Mouse (Mus musculus) adrenal gland, postnatal 36 days (tissue): ENCODE measurements around the gene Nav2. TPM values are rescaled to one million over a fixed set of nuclear protein-coding genes. Genes with fewer than 3 reads are reported as not detected.

Experiments
- DNase-seq, 2 experiments: peaks; one replicate each; pipeline ENCODE4 v3.0.0; 2021; ENCODE audit warnings: mixed read lengths in 1 of 2
- total RNA-seq, 2 experiments: library from RNA; stranded (reverse); gene quantifications; 2 replicates each; pipeline ENCODE4 v1.2.3; 2021

Gene Nav2
- total RNA-seq, 2 experiments from 2014 or later: 6.4 to 8.7 TPM

- peak; percentile 35 to 64 for DNase-seq
Observed at GRCm38 (mm10) chr7:49558895-49559294, 650.4 kb downstream of the Nav2 start.

- DNase-seq: no peak
Observed at GRCm38 (mm10) chr7:49560012-49560411, 651.5 kb downstream of the Nav2 start.

- no peak for DNase-seq
Observed at GRCm38 (mm10) chr7:49562404-49562803, 653.9 kb downstream of the Nav2 start.

- no peak for DNase-seq
Observed at GRCm38 (mm10) chr7:49562851-49563250, 654.3 kb downstream of the Nav2 start.

GRCm38 (mm10) chr7:49565084-49565483 lies 656.6 kb downstream of the Nav2 start:
- DNase-seq: no peak

- no peak for DNase-seq
Observed at GRCm38 (mm10) chr7:49565798-49566197, 657.3 kb downstream of the Nav2 start.

- peak in 1 of 2 experiments; percentile 19 for DNase-seq
Observed at GRCm38 (mm10) chr7:49567346-49568034, 659.0 kb downstream of the Nav2 start.

GRCm38 (mm10) chr7:49569646-49570045 lies 661.1 kb downstream of the Nav2 start:
- DNase-seq: no peak

- no peak for DNase-seq
Observed at GRCm38 (mm10) chr7:49571606-49572005, 663.1 kb downstream of the Nav2 start.

- DNase-seq: no peak
Observed at GRCm38 (mm10) chr7:49575226-49575625, 666.7 kb downstream of the Nav2 start.

- DNase-seq: no peak
Observed at GRCm38 (mm10) chr7:49577096-49577495, 668.6 kb downstream of the Nav2 start.

GRCm38 (mm10) chr7:49581951-49582350 lies 673.4 kb downstream of the Nav2 start:
- DNase-seq: no peak

- no peak for DNase-seq
Observed at GRCm38 (mm10) chr7:49582551-49582950, 674.0 kb downstream of the Nav2 start.

- no peak for DNase-seq
Observed at GRCm38 (mm10) chr7:49583176-49583575, 674.7 kb downstream of the Nav2 start.

GRCm38 (mm10) chr7:49586530-49587120 lies 678.1 kb downstream of the Nav2 start:
- no peak for DNase-seq

- DNase-seq: no peak
Observed at GRCm38 (mm10) chr7:49589635-49590034, 681.1 kb downstream of the Nav2 start.

GRCm38 (mm10) chr7:49597776-49598175 lies 689.3 kb downstream of the Nav2 start:
- no peak for DNase-seq

GRCm38 (mm10) chr7:49598225-49598624 lies 689.7 kb downstream of the Nav2 start:
- no peak for DNase-seq

GRCm38 (mm10) chr7:49599950-49600349 lies 691.4 kb downstream of the Nav2 start:
- DNase-seq: no peak

GRCm38 (mm10) chr7:49601191-49601975 lies 692.9 kb downstream of the Nav2 start:
- peak; percentile 69 to 80 for DNase-seq

GRCm38 (mm10) chr7:49604244-49604643 lies 695.7 kb downstream of the Nav2 start:
- no peak for DNase-seq

- DNase-seq: peak; percentile 37 to 41
Observed at GRCm38 (mm10) chr7:49604965-49605795, 696.7 kb downstream of the Nav2 start.
